Mouse (Mus musculus) Patski (cell line): Measurements from ENCODE around the gene Hif1an. TPM values are rescaled to one million over a fixed set of nuclear protein-coding genes. Genes with fewer than 3 reads are reported as not detected.
A peak's percentile ranks its signal among the peaks of the same experiment; 100 is the strongest.

ENCODE experiments used
- ATAC-seq: fragments of 100-300 bp; one replicate; pipeline ENCODE4 v1.8.0; 2021
- CTCF ChIA-PET: fragments of 350-600 bp; sonication (Branson Sonifier 250); formaldehyde crosslinking; loops from one replicate; lab custom pipeline; 2022; ENCODE audit warnings: inconsistent platforms; lab: Charles Lee
- POLR2A ChIA-PET: fragments of 350-600 bp; sonication (Branson Sonifier 250); formaldehyde crosslinking; loops from one replicate; lab custom pipeline; 2022; ENCODE audit warnings: antibody characterized with exemption, inconsistent platforms; lab: Charles Lee
- DNase-seq: peaks from one replicate; pipeline ENCODE4 v3.0.0-alpha.2; 2011; ENCODE audit warnings: low read depth, low spot score
- H3K27me3 ChIP-seq: fragments of 371-371 bp; one replicate; pipeline ENCODE4 v1.5.1; 2021
- CTCF ChIP-seq: fragments of 100-300 bp; IDR thresholded peaks from one replicate; pipeline ENCODE4 v1.5.1; 2021
- in situ Hi-C: fragments of 300-500 bp; cut with MboI; formaldehyde crosslinking; loops from 3 replicates; pipeline ENCODE4 v1.11.1; 2018; ENCODE audit warnings: low pct_unique_long_range_greater_than_20kb, mixed read lengths
- polyA plus RNA-seq: library from polyadenylated mRNA; unstranded; gene quantifications from one replicate; pipeline ENCODE4 v1.2.3, GENCODE M21; 2021

Hif1an gene
- polyA plus RNA-seq, 1 experiment from 2014 or later: 25.1 TPM

DNA sequence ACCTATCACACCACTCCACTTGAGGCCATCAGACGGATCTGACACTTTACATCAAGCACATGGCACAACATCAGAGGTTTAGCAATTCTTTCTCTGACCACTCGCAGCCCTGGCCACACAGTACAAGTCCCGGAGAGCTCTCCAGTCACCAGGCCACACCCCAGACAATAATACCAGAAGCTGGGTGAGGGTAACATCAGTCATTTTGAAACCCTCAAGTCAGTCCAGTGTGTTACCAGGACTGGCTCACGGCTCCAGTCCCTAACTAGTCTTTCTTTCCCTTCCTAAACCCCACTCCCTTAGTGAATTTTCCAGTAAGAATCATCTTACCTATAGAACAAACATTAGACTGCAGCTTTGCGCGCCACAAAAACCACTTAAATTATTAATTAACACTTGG lies 32.6 kb upstream of the Hif1an start:
- TF ChIP-seq CTCF: no peak
- peaks cover 1% of the 10 kb centered on the region for H3K27me3 ChIP-seq
- ATAC-seq (no peak), DNase-seq (no peak)
- in situ Hi-C loops: no loop called here
- ChIA-PET CTCF (interaction anchor here (0.8 to 8.0 kb wide), 5 partner anchors 14 to 55 kb away, joined by 3 to 58 read pairs (median 3); partner anchors contain the start of gene Sec31b), POLR2A (interaction anchor here (1.4 kb wide), 1 partner anchor 11 kb away, joined by 3 read pairs; no protein-coding TSS in a partner anchor)

DNA sequence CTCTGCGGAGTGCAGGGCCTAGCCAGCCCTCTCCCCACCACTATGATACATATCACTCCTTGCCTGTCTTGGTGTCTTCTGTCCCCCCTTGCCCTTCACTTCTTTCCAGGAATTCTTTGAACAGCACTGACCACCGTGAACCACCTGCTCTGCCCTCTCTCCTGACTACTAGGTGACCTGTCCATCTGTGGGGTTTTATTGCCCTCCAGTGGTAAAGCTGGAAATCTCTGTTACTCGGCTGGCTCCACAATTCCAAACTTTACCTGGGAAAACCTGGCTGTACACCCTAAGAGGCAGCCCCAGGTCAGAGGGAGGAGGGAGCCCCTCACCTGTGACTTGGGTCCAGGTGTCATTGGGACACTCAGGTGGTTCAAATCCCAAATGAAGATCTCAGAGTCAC lies 27.3 kb upstream of the Hif1an start:
- no peak for ATAC-seq
- H3K27me3 ChIP-seq: peaks cover 3% of the 10 kb centered on the region
- TF ChIP-seq CTCF: peak; percentile 82
- DNase-seq: no peak
- ChIA-PET POLR2A (no interaction called here), CTCF (interaction anchor here (0.8 to 8.0 kb wide), 6 partner anchors 12 to 76 kb away, joined by 3 to 58 read pairs (median 4); no protein-coding TSS in a partner anchor)
- in situ Hi-C loops: loop anchor here (5.0 kb wide), 1 partner anchor 163 kb away; no protein-coding TSS in a partner anchor

DNA sequence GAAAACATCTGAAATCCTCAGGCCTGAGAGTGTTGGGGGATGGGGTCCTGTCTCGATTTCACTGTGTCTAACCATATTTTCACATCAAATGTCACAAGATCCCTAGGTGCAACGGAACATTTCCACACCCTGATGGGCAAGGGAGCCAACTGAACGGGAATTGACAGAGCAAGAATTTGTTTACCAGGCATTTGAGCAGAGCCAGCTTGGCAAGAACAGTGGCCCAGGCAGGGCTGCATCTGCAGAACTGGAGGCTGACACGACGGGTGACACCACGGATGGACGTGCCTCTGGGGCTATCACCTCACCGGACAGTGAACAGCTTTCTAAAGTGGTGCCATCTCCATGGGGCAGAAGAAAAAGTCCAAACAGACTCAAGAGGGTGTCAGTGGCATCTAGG lies 25.2 kb upstream of the Hif1an start:
- ChIA-PET POLR2A (interaction anchor here (0.9 kb wide), 1 partner anchor 19 kb away, joined by 3 read pairs; no protein-coding TSS in a partner anchor), CTCF (no interaction called here)
- H3K27me3 ChIP-seq: peaks cover 3% of the 10 kb centered on the region
- no peak for ATAC-seq
- DNase-seq: no peak
- in situ Hi-C loops: loop anchor here (5.0 kb wide), 1 partner anchor 165 kb away; no protein-coding TSS in a partner anchor
- TF ChIP-seq CTCF: no peak

DNA sequence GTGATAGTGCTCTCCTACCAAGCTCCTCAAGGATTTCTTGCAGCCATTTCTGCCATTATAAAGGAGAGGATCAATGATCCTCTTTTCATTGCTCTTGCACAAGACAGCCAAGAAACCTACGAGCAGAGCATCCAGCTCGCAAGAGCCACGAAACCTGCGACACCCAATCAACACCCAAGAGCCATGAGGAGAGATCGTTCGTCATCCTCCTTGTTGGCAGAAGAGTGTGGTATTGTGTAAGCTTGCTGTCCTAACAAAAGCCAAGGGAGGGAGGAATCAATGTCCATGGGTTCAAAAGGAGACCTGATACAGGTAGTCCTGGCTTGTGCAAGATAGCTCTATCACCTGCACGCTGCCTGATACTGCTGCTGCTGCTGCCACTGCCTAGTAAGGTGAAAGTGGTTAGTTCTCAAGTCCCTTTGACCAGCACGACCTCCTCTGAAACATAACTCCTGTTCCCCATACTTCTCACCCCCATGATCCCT lies 19.9 kb upstream of the Hif1an start:
- ChIA-PET POLR2A (no interaction called here), CTCF (interaction anchor here (1.0 kb wide), 1 partner anchor 121 kb away, joined by 4 read pairs; no protein-coding TSS in a partner anchor)
- DNase-seq: no peak
- ATAC-seq: no peak
- no peaks in the 10 kb centered on the region for H3K27me3 ChIP-seq
- in situ Hi-C loops: loop anchor here (5.0 kb wide), 1 partner anchor 65 kb away; no protein-coding TSS in a partner anchor
- TF ChIP-seq CTCF: no peak

DNA sequence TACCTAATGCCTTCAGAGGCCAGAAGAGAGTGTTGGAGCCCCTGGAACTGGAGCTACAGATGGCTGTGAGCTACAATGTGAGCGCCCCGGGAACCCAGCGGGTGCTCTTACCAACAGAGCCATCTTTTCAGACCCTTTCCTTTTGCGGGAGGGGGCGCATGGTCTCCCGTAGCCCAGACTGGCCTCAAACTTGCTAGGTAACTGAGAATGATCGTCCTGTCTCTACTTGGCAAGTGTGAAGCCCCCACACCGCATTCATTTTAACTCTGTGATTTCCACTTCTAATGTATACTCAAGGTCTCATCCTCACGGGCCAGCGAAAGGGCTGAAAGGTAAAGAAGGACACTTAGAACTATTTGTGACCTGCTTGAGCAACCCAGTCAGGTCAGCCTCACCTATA lies 18.3 kb upstream of the Hif1an start:
- no peak for DNase-seq
- no peaks in the 10 kb centered on the region for H3K27me3 ChIP-seq
- ChIA-PET POLR2A (no interaction called here), CTCF (interaction anchor here (0.6 to 2.7 kb wide), 14 partner anchors 11 to 383 kb away, joined by 3 to 7 read pairs (median 4); no protein-coding TSS in a partner anchor)
- TF ChIP-seq CTCF: no peak
- in situ Hi-C loops: loop anchor here (5.0 kb wide), 1 partner anchor 67 kb away; no protein-coding TSS in a partner anchor
- no peak for ATAC-seq

DNA sequence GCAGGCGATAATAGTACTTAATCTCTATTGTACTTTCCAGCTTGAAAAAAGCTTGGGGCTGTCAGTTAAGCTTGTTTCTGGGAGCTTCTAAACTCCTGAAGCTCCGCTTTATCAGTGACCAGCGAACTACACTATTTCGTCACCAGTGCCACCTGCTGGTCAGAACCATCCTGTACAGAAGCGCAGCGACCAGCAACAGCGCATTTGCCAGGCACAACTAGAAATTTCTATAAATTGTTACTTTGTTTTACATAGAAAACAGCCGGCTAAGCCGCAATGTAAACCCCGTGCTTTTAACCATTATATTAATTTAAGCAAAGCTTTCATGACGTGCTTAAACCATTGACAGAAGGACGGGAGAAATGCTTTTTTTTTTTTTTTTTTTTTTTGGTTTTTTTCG lies 17.9 kb upstream of the Hif1an start:
- ChIA-PET CTCF (interaction anchor here (0.6 to 2.7 kb wide), 16 partner anchors 12 to 383 kb away, joined by 3 to 7 read pairs (median 4); no protein-coding TSS in a partner anchor), POLR2A (no interaction called here)
- DNase-seq: no peak
- in situ Hi-C loops: loop anchor here (5.0 kb wide), 1 partner anchor 67 kb away; no protein-coding TSS in a partner anchor
- ATAC-seq: no peak
- TF ChIP-seq CTCF: peak; percentile 94
- H3K27me3 ChIP-seq: no peaks in the 10 kb centered on the region

DNA sequence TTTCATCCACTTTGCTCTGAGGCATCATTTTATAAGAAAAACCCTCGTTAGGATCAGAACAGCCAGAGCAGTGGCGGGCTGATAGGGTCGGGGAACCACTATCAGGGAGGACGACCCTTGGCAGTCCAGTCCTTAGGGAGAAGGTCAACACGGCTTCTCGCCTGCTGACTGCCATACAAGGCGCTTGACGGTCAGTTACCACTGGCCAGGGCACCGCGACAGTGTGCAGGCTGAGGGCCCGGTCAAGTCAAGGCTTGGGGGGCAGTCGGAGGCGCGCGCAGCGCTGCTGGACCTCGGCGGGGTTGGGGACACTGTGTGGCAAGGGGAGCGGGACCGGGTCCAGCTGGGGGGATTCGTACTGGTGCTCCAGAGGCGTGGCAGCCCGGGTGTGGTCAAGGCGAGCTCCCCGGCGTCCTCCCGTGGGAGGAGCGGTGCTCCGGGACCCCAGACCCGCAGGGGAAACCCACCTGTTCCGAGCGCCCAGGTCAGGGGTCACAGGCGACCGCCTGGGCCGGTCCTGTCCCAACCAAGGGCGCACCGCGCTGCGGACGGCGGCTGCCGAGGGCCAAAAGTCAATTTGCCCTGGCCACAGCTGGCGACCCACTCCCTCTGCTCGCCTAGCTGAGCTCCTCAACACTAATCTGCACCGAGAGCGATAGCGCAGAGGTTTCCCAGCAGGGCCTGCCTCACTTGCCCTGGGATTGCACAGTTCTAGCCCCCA lies 17.2 kb upstream of the Hif1an start, which contains the start of gene Sec31b:
Gene Sec31b, minus strand, starts transcription at position 544 of the 721 bp plus-strand sequence.
- TF ChIP-seq CTCF: no peak
- POLR2A ChIA-PET: no interaction called here
- CTCF ChIA-PET: interaction anchor here (1.0 to 2.7 kb wide), 7 partner anchors 14 to 265 kb away, joined by 3 to 6 read pairs (median 3); no protein-coding TSS in a partner anchor
- in situ Hi-C loops: no loop called here
- H3K27me3 ChIP-seq: no peaks in the 10 kb centered on the region
- DNase-seq (no peak), ATAC-seq (no peak)

DNA sequence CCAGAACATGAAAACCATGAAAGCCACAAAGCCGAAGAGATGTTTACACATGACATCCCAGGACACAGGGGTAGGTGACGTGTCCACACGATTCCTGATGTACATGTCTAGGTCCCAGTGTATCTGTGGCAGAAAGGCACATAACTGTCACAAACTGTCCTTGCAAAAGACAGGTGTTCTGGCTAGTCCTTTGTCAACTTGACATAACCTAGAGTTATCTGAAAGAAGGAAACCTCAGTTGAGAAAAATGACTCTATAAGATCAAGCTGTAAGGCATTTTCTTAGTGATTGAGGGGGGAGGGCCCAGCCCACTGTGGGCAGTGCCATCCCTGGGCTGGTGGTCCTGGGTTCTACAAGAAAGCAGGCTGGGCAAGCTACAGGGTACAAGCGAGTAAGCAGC lies 9.9 kb upstream of the Hif1an start, which contains the start of gene Gm20538:
Gene Gm20538, minus strand, starts transcription at position 101 of the 400 bp plus-strand sequence.
- CTCF ChIA-PET: no interaction called here
- in situ Hi-C loops: no loop called here
- TF ChIP-seq CTCF: no peak
- no peaks in the 10 kb centered on the region for H3K27me3 ChIP-seq
- POLR2A ChIA-PET: interaction anchor here (2.2 kb wide), 1 partner anchor 10 kb away, joined by 14 read pairs; the partner anchor contains the start of gene Hif1an
- DNase-seq (no peak), ATAC-seq (no peak)

DNA sequence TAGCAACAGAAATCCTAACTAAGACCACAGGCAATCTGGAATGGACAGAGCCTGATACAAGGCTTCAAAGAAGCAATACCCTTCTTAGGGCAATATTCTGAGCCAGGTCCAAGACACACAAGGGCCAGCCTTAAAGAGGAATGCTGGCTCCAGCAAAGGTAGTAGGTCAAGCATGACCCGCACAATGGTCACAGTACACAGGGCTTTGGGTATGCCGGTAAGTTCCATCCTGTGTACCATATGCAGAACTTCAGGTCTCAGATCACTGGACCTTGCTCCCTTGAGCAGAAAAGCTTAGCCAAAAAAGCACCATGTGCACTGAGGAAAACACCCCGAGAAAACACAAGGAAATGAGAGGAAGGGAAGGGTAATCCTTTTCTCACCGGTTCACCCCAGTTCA lies 9.4 kb upstream of the Hif1an start:
- no peak for TF ChIP-seq CTCF
- CTCF ChIA-PET: no interaction called here
- in situ Hi-C loops: no loop called here
- DNase-seq: no peak
- peaks cover 3% of the 10 kb centered on the region for H3K27me3 ChIP-seq
- POLR2A ChIA-PET: interaction anchor here (1.1 to 2.2 kb wide), 2 partner anchors 9 to 41 kb away, joined by 3 to 14 read pairs; partner anchors contain the start of gene Hif1an
- no peak for ATAC-seq

DNA sequence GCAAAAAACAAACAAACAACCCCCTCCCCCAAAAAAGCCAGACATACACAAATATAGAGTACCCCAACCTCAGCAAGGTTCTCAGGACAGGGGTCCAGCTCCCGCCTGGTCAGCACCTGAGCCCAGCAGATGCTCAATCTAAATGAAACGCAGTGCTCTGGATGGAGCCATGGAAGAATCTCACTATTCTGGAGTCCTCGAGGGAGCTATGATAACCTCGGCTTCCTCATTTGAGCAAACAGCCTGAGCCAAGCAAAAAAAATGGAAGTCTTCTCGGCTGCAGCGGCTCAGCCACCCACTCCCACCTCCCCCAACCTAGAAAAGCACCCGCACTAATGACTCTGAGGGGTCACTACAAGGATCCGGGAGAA lies 8.2 kb upstream of the Hif1an start:
- ATAC-seq (no peak), DNase-seq (no peak)
- peaks cover 11% of the 10 kb centered on the region for H3K27me3 ChIP-seq
- CTCF ChIA-PET: interaction anchor here (1.2 kb wide), 1 partner anchor 341 kb away, joined by 3 read pairs; no protein-coding TSS in a partner anchor
- TF ChIP-seq CTCF: no peak
- POLR2A ChIA-PET: interaction anchor here (0.8 to 2.2 kb wide), 3 partner anchors 8 to 42 kb away, joined by 3 to 14 read pairs (median 3); partner anchors contain the start of gene Hif1an
- in situ Hi-C loops: no loop called here
